ENCODE assay signal across 8 mouse cellular contexts in the genomic region with DNA sequence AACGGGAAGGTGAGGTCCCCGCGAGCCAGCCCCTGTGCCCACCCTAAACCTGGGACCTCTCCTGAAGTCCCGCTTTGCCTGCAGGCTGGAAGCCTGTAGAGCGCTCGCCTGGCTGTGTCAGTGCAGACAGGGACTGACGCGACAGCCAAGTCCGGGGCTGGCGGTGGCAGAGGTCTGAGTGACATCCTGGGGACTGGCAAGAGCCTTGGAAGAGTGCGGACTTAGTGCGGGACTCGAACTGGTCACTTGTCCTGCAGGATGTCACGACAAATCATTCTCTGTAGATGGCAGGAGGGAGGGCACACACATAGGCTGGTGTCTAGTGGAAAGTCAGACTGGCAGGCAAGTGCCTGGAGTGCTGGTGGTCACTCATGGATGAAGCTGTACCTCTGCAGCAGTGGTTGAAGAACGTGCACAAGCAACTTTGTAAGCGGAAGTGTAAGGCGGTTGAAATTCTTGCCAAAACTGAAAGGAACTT. TPM values are rescaled to one million over a fixed set of nuclear protein-coding genes. Genes with fewer than 3 reads are reported as not detected.
A peak's percentile ranks its signal among the peaks of the same experiment; 100 is the strongest.
DNase-seq lines count a peak whose midpoint lies in the region; ATAC-seq and TF ChIP-seq lines count a peak whose summit lies in the region.

No protein-coding gene starts in this region.

- under 1% methylated on average over 17 of the region's 17 CpGs for WGBS in cerebellum, adult 2 months
- WGBS in hindbrain, embryonic 13.5 days: 1% methylated on average over 17 of the region's 17 CpGs
- WGBS in lung, embryonic 16.5 days: 0% methylated on average over 17 of the region's 17 CpGs
- WGBS in stomach, embryonic 16.5 days: 2% methylated on average over 17 of the region's 17 CpGs

- H3K4me2 ChIP-seq in hindbrain, embryonic 13.5 days: peak overlapping the region; percentile 89
- H3K4me2 ChIP-seq in lung, embryonic 16.5 days (ENCODE audit: low read depth, low read length): peak overlapping the region; percentile 67
- peak overlapping the region; percentile 82 for H3K4me2 ChIP-seq in stomach, embryonic 16.5 days (ENCODE audit: low read depth, low read length)

- H3K9me3 ChIP-seq in hindbrain, embryonic 13.5 days: 0 out of 2 replicates have a peak, but pooled peaks cover 6% of the 10 kb centered on the region
- H3K9me3 ChIP-seq in lung, embryonic 16.5 days (ENCODE audit: control insufficient read depth, low read length): no peaks in the 10 kb centered on the region
- no peaks in the 10 kb centered on the region for H3K9me3 ChIP-seq in stomach, embryonic 16.5 days (replicated peaks; ENCODE audit: control insufficient read depth, low read length)

- H3K27me3 ChIP-seq in cerebellum, adult 2 months (ENCODE audit: control insufficient read depth, insufficient read depth, low read length): no peaks in the 10 kb centered on the region
- H3K27me3 ChIP-seq in hindbrain, embryonic 13.5 days: no peaks in the 10 kb centered on the region
- H3K27me3 ChIP-seq in lung, embryonic 16.5 days (ENCODE audit: control insufficient read depth, insufficient read depth, low read depth, low read length): no peaks in the 10 kb centered on the region
- H3K27me3 ChIP-seq in stomach, embryonic 16.5 days (ENCODE audit: control insufficient read depth, insufficient read depth, low read length): no peaks in the 10 kb centered on the region

- H3K36me3 ChIP-seq in hindbrain, embryonic 13.5 days: peaks cover 30% of the 10 kb centered on the region
- peaks cover 7% of the 10 kb centered on the region; the same call in 1 of the 2 replicates for H3K36me3 ChIP-seq in lung, embryonic 16.5 days (ENCODE audit: control insufficient read depth, insufficient read depth, low read length)
- H3K36me3 ChIP-seq in stomach, embryonic 16.5 days (ENCODE audit: control insufficient read depth, insufficient read depth, low read length): peaks cover 12% of the 10 kb centered on the region

- H3K27ac ChIP-seq in cerebellum, adult 2 months (ENCODE audit: insufficient read depth, low read length): peak overlapping the region; percentile 50
- peak overlapping the region; percentile 92 for H3K27ac ChIP-seq in hindbrain, embryonic 13.5 days
- peak overlapping the region; percentile 83 for H3K27ac ChIP-seq in lung, embryonic 16.5 days (ENCODE audit: low read length)
- peak overlapping the region; percentile 68 for H3K27ac ChIP-seq in stomach, embryonic 16.5 days (ENCODE audit: low read length)

- TF ChIP-seq POLR2A in cerebellum, adult 2 months (IDR thresholded peaks at IDR 0.05; ENCODE audit: borderline replicate concordance, insufficient read depth, low read length): no peak

- peak overlapping the region; percentile 77 for H3K4me3 ChIP-seq in cerebellum, adult 2 months (replicated peaks; ENCODE audit: insufficient read depth, low read depth, low read length)
- peak overlapping the region; percentile 88 for H3K4me3 ChIP-seq in hindbrain, embryonic 13.5 days
- peak overlapping the region; percentile 93 for H3K4me3 ChIP-seq in lung, embryonic 16.5 days (ENCODE audit: low read length)
- H3K4me3 ChIP-seq in stomach, embryonic 16.5 days (replicated peaks; ENCODE audit: low read length): peak overlapping the region; percentile 80

- ATAC-seq in hindbrain, embryonic 13.5 days (ENCODE audit: low FRiP score): peak; percentile 92
- peak; percentile 77 for ATAC-seq in lung, embryonic 16.5 days (ENCODE audit: low read depth)
- peak; percentile 65 for ATAC-seq in stomach, embryonic 16.5 days (ENCODE audit: insufficient read depth, low FRiP score)

- H3K9ac ChIP-seq in hindbrain, embryonic 13.5 days: peak overlapping the region; percentile 91
- H3K9ac ChIP-seq in lung, embryonic 16.5 days (ENCODE audit: low read length): peak overlapping the region; percentile 96
- H3K9ac ChIP-seq in stomach, embryonic 16.5 days (ENCODE audit: low read length): peak overlapping the region; percentile 86

- TF ChIP-seq CTCF in cerebellum, adult 2 months (IDR thresholded peaks at IDR 0.05; ENCODE audit: borderline replicate concordance, insufficient read depth, low read depth, low read length): no peak

- no peaks in the 10 kb centered on the region for H3K4me1 ChIP-seq in cerebellum, adult 2 months (ENCODE audit: control insufficient read depth, insufficient read depth, low read length)
- H3K4me1 ChIP-seq in hindbrain, embryonic 13.5 days (replicated peaks): peaks cover 14% of the 10 kb centered on the region
- no peaks in the 10 kb centered on the region; the same call in 1 of the 2 replicates for H3K4me1 ChIP-seq in lung, embryonic 16.5 days (replicated peaks; ENCODE audit: control insufficient read depth, insufficient read depth, low read length)
- H3K4me1 ChIP-seq in stomach, embryonic 16.5 days (ENCODE audit: control insufficient read depth, insufficient read depth, low read length): no peaks in the 10 kb centered on the region

- DNase-seq in cerebellum, adult 2 months: no peak
- DNase-seq in cerebellum, postnatal 36 days: no peak
- DNase-seq in thymus, postnatal 4 days: peak; percentile 62
- no peak for DNase-seq in thymus, adult 18-20 months
- no peak for DNase-seq in urinary bladder, postnatal 36 days (ENCODE audit: low spot score in 2 of 2)

RNA-seq across cellular contexts. Expression of a gene that starts 0.5 kb away (rescaled TPM):
- 60.2 and 62.5 TPM in 2 replicates for polyA plus RNA-seq in cerebellum, adult 2 months (2012; rRNA removed)
- 101 TPM in 2 replicates for polyA plus RNA-seq in hindbrain, embryonic 13.5 days (2015; fragmentation: Nextera tagmentation; extraction: Ambion mirVana)
- 76.8 and 78.2 TPM in 2 replicates for polyA plus RNA-seq in lung, embryonic 16.5 days (2015; fragmentation: Nextera tagmentation; extraction: Ambion mirVana)
- polyA plus RNA-seq in stomach, embryonic 16.5 days (2015; fragmentation: Nextera tagmentation; extraction: Ambion mirVana): 68.8 and 76.2 TPM in 2 replicates
